Comparison of ENCODE assay signal across 9 mouse cellular contexts in the genomic region with DNA sequence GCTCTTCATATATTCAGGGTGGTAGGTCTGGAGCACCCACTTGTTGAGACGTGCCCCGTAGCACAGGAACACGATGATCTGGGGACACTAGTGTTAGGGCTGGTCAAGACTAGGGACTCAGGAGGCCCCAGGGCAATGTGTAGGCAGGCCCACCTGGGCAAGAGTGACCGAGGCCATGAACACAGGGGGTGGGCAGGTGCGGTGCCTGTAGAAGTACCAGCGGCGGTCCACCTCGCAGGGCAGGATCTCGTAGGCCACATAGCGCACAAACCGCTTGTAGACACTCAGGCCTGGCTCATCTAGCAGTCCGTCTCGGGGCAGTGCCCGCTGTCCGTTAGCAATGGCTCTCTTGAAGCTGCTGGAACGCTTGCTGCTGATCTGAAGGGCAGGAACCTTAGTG. TPM values are rescaled to one million over a fixed set of nuclear protein-coding genes. Genes with fewer than 3 reads are reported as not detected.
DNase-seq lines count a peak whose midpoint lies in the region; ATAC-seq and TF ChIP-seq lines count a peak whose summit lies in the region.
"Had no signal": no experiment of that assay in that cellular context is flagged by ENCODE, and none has a peak within 500 bp of the region (broad histone marks: within the 10 kb centered on the region; RNA-seq: fewer than 3 reads in every experiment).

No protein-coding gene starts in this region.

- TF ChIP-seq CTCF in kidney, adult 2 months (conservative IDR thresholded peaks at IDR 0.05; ENCODE audit: insufficient read depth, insufficient read length, low read depth, low read length): no peak

- 59% methylated on average over 16 of the region's 16 CpGs for WGBS in kidney, adult 2 months
- WGBS in embryonic facial prominence, embryonic 15.5 days: 88% methylated on average over 16 of the region's 16 CpGs
- WGBS in hindbrain, embryonic 11.5 days: 93% methylated on average over 16 of the region's 16 CpGs
- 94% methylated on average over 16 of the region's 16 CpGs for WGBS in midbrain, embryonic 15.5 days

- H3K4me3 ChIP-seq in kidney, adult 2 months (ENCODE audit: insufficient read depth, low read depth, low read length): peak overlapping the region; percentile 74
- H3K4me3 ChIP-seq in embryonic facial prominence, embryonic 15.5 days (replicated peaks): 0 out of 2 replicates have a peak overlapping the region, but pooled peaks have one; percentile 86
- no peak overlapping the region; the same call in 1 of the 2 replicates for H3K4me3 ChIP-seq in hindbrain, embryonic 11.5 days (ENCODE audit: low read depth, low read length)
- H3K4me3 ChIP-seq in midbrain, embryonic 15.5 days: peak overlapping the region; percentile 48

- peaks cover 38% of the 10 kb centered on the region for H3K4me1 ChIP-seq in kidney, adult 2 months (ENCODE audit: control insufficient read depth, insufficient read depth, low read length)
- H3K4me1 ChIP-seq in embryonic facial prominence, embryonic 15.5 days: peaks cover 56% of the 10 kb centered on the region
- peaks cover 37% of the 10 kb centered on the region for H3K4me1 ChIP-seq in hindbrain, embryonic 11.5 days (replicated peaks; ENCODE audit: control insufficient read depth, insufficient read depth, low read length)
- peaks cover 64% of the 10 kb centered on the region for H3K4me1 ChIP-seq in midbrain, embryonic 15.5 days

- peak; percentile 37 for DNase-seq in kidney, adult 2 months
- no peak for DNase-seq in kidney, postnatal 25 days
- no peak for DNase-seq in hindbrain, embryonic 11.5 days (ENCODE audit: low spot score)
- no peak for DNase-seq in urinary bladder, postnatal 36 days (ENCODE audit: low spot score in 2 of 2)
- no peak for DNase-seq in ovary, postnatal 14 days (ENCODE audit: low spot score)

- no peaks in the 10 kb centered on the region; the same call in 1 of the 2 replicates for H3K36me3 ChIP-seq in kidney, adult 2 months (ENCODE audit: control insufficient read depth, insufficient read depth, low read length)
- peaks cover 45% of the 10 kb centered on the region for H3K36me3 ChIP-seq in embryonic facial prominence, embryonic 15.5 days
- peaks cover 26% of the 10 kb centered on the region for H3K36me3 ChIP-seq in hindbrain, embryonic 11.5 days (ENCODE audit: control insufficient read depth, insufficient read depth, low read length)
- H3K36me3 ChIP-seq in midbrain, embryonic 15.5 days (replicated peaks): peaks cover 22% of the 10 kb centered on the region

- no peak for TF ChIP-seq POLR2A in kidney, adult 2 months (IDR thresholded peaks at IDR 0.05; ENCODE audit: low read depth, low read length)

- H3K9me3 ChIP-seq in embryonic facial prominence, embryonic 15.5 days (replicated peaks): no peaks in the 10 kb centered on the region
- no peaks in the 10 kb centered on the region for H3K9me3 ChIP-seq in hindbrain, embryonic 11.5 days (ENCODE audit: control insufficient read depth, low read length)
- no peaks in the 10 kb centered on the region for H3K9me3 ChIP-seq in midbrain, embryonic 15.5 days

- H3K9ac ChIP-seq in embryonic facial prominence, embryonic 15.5 days: no peak overlapping the region
- H3K9ac ChIP-seq in hindbrain, embryonic 11.5 days (ENCODE audit: low read depth, low read length): no peak overlapping the region
- H3K9ac ChIP-seq in midbrain, embryonic 15.5 days: peak overlapping the region; percentile 70; the same call in 1 of the 2 replicates

- peak overlapping the region; percentile 86 for H3K4me2 ChIP-seq in embryonic facial prominence, embryonic 15.5 days (replicated peaks)
- H3K4me2 ChIP-seq in hindbrain, embryonic 11.5 days (replicated peaks; ENCODE audit: low read depth, low read length): peak overlapping the region; percentile 76; the same call in 1 of the 2 replicates
- peak overlapping the region; percentile 80 for H3K4me2 ChIP-seq in midbrain, embryonic 15.5 days

- ATAC-seq in embryonic facial prominence, embryonic 15.5 days (ENCODE audit: insufficient number of reproducible peaks, low FRiP score, low TSS enrichment, low read depth): no peak
- no peak for ATAC-seq in hindbrain, embryonic 11.5 days (ENCODE audit: low FRiP score)
- ATAC-seq in midbrain, embryonic 15.5 days (replicated peaks): no peak
- ATAC-seq in activated CD4-positive, CD25-positive, alpha-beta regulatory T cell, adult 4 months: no peak

- no peaks in the 10 kb centered on the region for H3K27me3 ChIP-seq in kidney, adult 2 months (replicated peaks; ENCODE audit: control insufficient read depth, insufficient read depth, low read length)
- H3K27me3 ChIP-seq in embryonic facial prominence, embryonic 15.5 days: no peaks in the 10 kb centered on the region
- H3K27me3 ChIP-seq in hindbrain, embryonic 11.5 days (ENCODE audit: control insufficient read depth, insufficient read depth, low read length): no peaks in the 10 kb centered on the region
- H3K27me3 ChIP-seq in midbrain, embryonic 15.5 days (replicated peaks): no peaks in the 10 kb centered on the region

- peak overlapping the region; percentile 49 for H3K27ac ChIP-seq in kidney, adult 2 months (ENCODE audit: insufficient read depth, low read depth, low read length)
- peak overlapping the region; percentile 61; the same call in 1 of the 2 replicates for H3K27ac ChIP-seq in embryonic facial prominence, embryonic 15.5 days (replicated peaks)
- H3K27ac ChIP-seq in hindbrain, embryonic 11.5 days (ENCODE audit: low read depth, low read length): no peak overlapping the region
- H3K27ac ChIP-seq in midbrain, embryonic 15.5 days: no peak overlapping the region
- H3K27ac ChIP-seq: macrophage had no signal

RNA-seq across cellular contexts. Expression of a gene that starts 1.3 kb away (rescaled TPM):
- 9.2 and 13.9 TPM in 2 replicates for polyA plus RNA-seq in kidney, adult 2 months (2012; rRNA removed)
- 2.7 and 3.2 TPM in 2 replicates for polyA plus RNA-seq in embryonic facial prominence, embryonic 15.5 days (2015; fragmentation: Nextera tagmentation; extraction: Ambion mirVana)
- polyA plus RNA-seq in hindbrain, embryonic 11.5 days (2014; fragmentation: Nextera tagmentation; extraction: Ambion mirVana): 3.1 TPM in 2 replicates
- 54.8 and 57.8 TPM in 2 replicates for polyA plus RNA-seq in midbrain, embryonic 15.5 days (2015; fragmentation: Nextera tagmentation; extraction: Ambion mirVana)
- polyA plus RNA-seq in activated CD4-positive, CD25-positive, alpha-beta regulatory T cell, adult 4 months (2017; shearing (Covaris generic)): 1 to 10 TPM in 1 of 2 experiments, not detected in 1; 1.1 TPM

RNA-seq across cellular contexts. Expression of a gene that starts 2.6 kb away (rescaled TPM):
- polyA plus RNA-seq in kidney, adult 2 months (2012; rRNA removed): 140 and 144 TPM in 2 replicates
- polyA plus RNA-seq in embryonic facial prominence, embryonic 15.5 days (2015; fragmentation: Nextera tagmentation; extraction: Ambion mirVana): 343 and 364 TPM in 2 replicates
- 290 and 306 TPM in 2 replicates for polyA plus RNA-seq in hindbrain, embryonic 11.5 days (2014; fragmentation: Nextera tagmentation; extraction: Ambion mirVana)
- polyA plus RNA-seq in midbrain, embryonic 15.5 days (2015; fragmentation: Nextera tagmentation; extraction: Ambion mirVana): 373 and 381 TPM in 2 replicates
- 10 to 100 TPM; 68.3 to 85.7 TPM for polyA plus RNA-seq in activated CD4-positive, CD25-positive, alpha-beta regulatory T cell, adult 4 months (2017; shearing (Covaris generic))

RNA-seq across cellular contexts. Expression of a gene that starts 5.7 kb away (rescaled TPM):
- polyA plus RNA-seq in kidney, adult 2 months (2012; rRNA removed): 26.3 and 50.3 TPM in 2 replicates
- 2.5 and 3.5 TPM in 2 replicates for polyA plus RNA-seq in embryonic facial prominence, embryonic 15.5 days (2015; fragmentation: Nextera tagmentation; extraction: Ambion mirVana)
- polyA plus RNA-seq in hindbrain, embryonic 11.5 days (2014; fragmentation: Nextera tagmentation; extraction: Ambion mirVana): 1.3 and 1.7 TPM in 2 replicates
- 14.2 and 14.7 TPM in 2 replicates for polyA plus RNA-seq in midbrain, embryonic 15.5 days (2015; fragmentation: Nextera tagmentation; extraction: Ambion mirVana)
- 1 to 10 TPM in 1 of 2 experiments, not detected in 1; 1.1 TPM for polyA plus RNA-seq in activated CD4-positive, CD25-positive, alpha-beta regulatory T cell, adult 4 months (2017; shearing (Covaris generic))

RNA-seq across cellular contexts. Expression of a gene that starts 7.1 kb away (rescaled TPM):
- 132 and 139 TPM in 2 replicates for polyA plus RNA-seq in kidney, adult 2 months (2012; rRNA removed)
- 44.9 and 46.2 TPM in 2 replicates for polyA plus RNA-seq in embryonic facial prominence, embryonic 15.5 days (2015; fragmentation: Nextera tagmentation; extraction: Ambion mirVana)
- 46.3 and 54.0 TPM in 2 replicates for polyA plus RNA-seq in hindbrain, embryonic 11.5 days (2014; fragmentation: Nextera tagmentation; extraction: Ambion mirVana)
- polyA plus RNA-seq in midbrain, embryonic 15.5 days (2015; fragmentation: Nextera tagmentation; extraction: Ambion mirVana): 61.9 and 63.0 TPM in 2 replicates
- 10 to 100 TPM; 11.4 to 21.9 TPM for polyA plus RNA-seq in activated CD4-positive, CD25-positive, alpha-beta regulatory T cell, adult 4 months (2017; shearing (Covaris generic))

RNA-seq across cellular contexts. Expression of a gene that starts 8.8 kb away (rescaled TPM):
- 133 and 147 TPM in 2 replicates for polyA plus RNA-seq in kidney, adult 2 months (2012; rRNA removed)
- polyA plus RNA-seq in embryonic facial prominence, embryonic 15.5 days (2015; fragmentation: Nextera tagmentation; extraction: Ambion mirVana): 24.5 and 25.8 TPM in 2 replicates
- polyA plus RNA-seq in hindbrain, embryonic 11.5 days (2014; fragmentation: Nextera tagmentation; extraction: Ambion mirVana): 7.9 and 9.3 TPM in 2 replicates
- polyA plus RNA-seq in midbrain, embryonic 15.5 days (2015; fragmentation: Nextera tagmentation; extraction: Ambion mirVana): 17.2 and 18.3 TPM in 2 replicates
- polyA plus RNA-seq in activated CD4-positive, CD25-positive, alpha-beta regulatory T cell, adult 4 months (2017; shearing (Covaris generic)): 10 to 100 TPM; 18.4 to 29.8 TPM

Comparison
In these comparisons a context has a peak if more than half of its experiments do, and no peak if none do; other contexts are left out.
1. H3K27ac ChIP-seq: peak in kidney, adult 2 months (single experiment) and embryonic facial prominence, embryonic 15.5 days (single experiment); none in hindbrain, embryonic 11.5 days (single experiment) and midbrain, embryonic 15.5 days (single experiment).
2. Peak in every context shown above with its lines, with median percentiles within 50 percentile points of each other: H3K4me2 ChIP-seq.